Mouse (Mus musculus) liver, postnatal 0 days (tissue): ENCODE results near the gene Dnah2.

ENCODE experiments used
- CTCF ChIP-seq: sonication (generic); IDR thresholded peaks from 2 replicates; pipeline ENCODE4 v1.5.1; 2016; ENCODE audit warnings: antibody characterized with exemption, low read depth
- EP300 ChIP-seq: IDR thresholded peaks from 2 replicates; pipeline ENCODE4 v1.6.1; 2016; ENCODE audit warnings: antibody characterized with exemption, low read depth, mild to moderate bottlenecking

GRCm38 (mm10) chr11:69409378-69410044 is 139.4 kb downstream of the Dnah2 start:
- no peak for TF ChIP-seq CTCF
- TF ChIP-seq EP300 = no peak
